Mouse (Mus musculus) NIH3T3 (cell line): ENCODE data around the gene Cpvl.
A peak's percentile ranks its signal among the peaks of the same experiment; 100 is the strongest.

Source experiments
- DNase-seq: peaks from one replicate; pipeline ENCODE4 v3.0.0-alpha.2; 2012; ENCODE audit warnings: low read depth

Cpvl gene

GRCm38 (mm10) chr6:53971729-53972128 lies 6.7 kb downstream of the Cpvl start:
- DNase-seq = no peak

GRCm38 (mm10) chr6:53969081-53969480 lies 9.4 kb downstream of the Cpvl start:
- DNase-seq = no peak

GRCm38 (mm10) chr6:53968550-53968949 lies 9.9 kb downstream of the Cpvl start:
- DNase-seq = no peak

- no peak for DNase-seq
Observed at GRCm38 (mm10) chr6:53966595-53966994, 11.9 kb downstream of the Cpvl start.

- DNase-seq = peak; percentile 3
Observed at GRCm38 (mm10) chr6:53965900-53966299, 12.6 kb downstream of the Cpvl start.

GRCm38 (mm10) chr6:53963906-53964496 lies 14.5 kb downstream of the Cpvl start:
- DNase-seq = no peak

GRCm38 (mm10) chr6:53962006-53962405 lies 16.5 kb downstream of the Cpvl start:
- no peak for DNase-seq

- no peak for DNase-seq
Observed at GRCm38 (mm10) chr6:53959826-53960225, 18.6 kb downstream of the Cpvl start.

GRCm38 (mm10) chr6:53958321-53958720 lies 20.1 kb downstream of the Cpvl start:
- peak; percentile 83 for DNase-seq

GRCm38 (mm10) chr6:53956513-53956912 lies 22.0 kb downstream of the Cpvl start:
- no peak for DNase-seq

GRCm38 (mm10) chr6:53955846-53956245 lies 22.6 kb downstream of the Cpvl start:
- DNase-seq = no peak

GRCm38 (mm10) chr6:53955271-53955670 lies 23.2 kb downstream of the Cpvl start:
- no peak for DNase-seq

GRCm38 (mm10) chr6:53954106-53954505 lies 24.4 kb downstream of the Cpvl start:
- peak; percentile 53 for DNase-seq

GRCm38 (mm10) chr6:53953348-53953747 lies 25.1 kb downstream of the Cpvl start:
- no peak for DNase-seq

- DNase-seq = no peak
Observed at GRCm38 (mm10) chr6:53951421-53951820, 27.1 kb downstream of the Cpvl start.

GRCm38 (mm10) chr6:53950876-53951275 lies 27.6 kb downstream of the Cpvl start:
- no peak for DNase-seq

GRCm38 (mm10) chr6:53948388-53949035 lies 30.0 kb downstream of the Cpvl start:
- no peak for DNase-seq

- DNase-seq = no peak
Observed at GRCm38 (mm10) chr6:53944887-53945286, 33.6 kb downstream of the Cpvl start.

- no peak for DNase-seq
Observed at GRCm38 (mm10) chr6:53944417-53944816, 34.1 kb downstream of the Cpvl start.

GRCm38 (mm10) chr6:53942190-53942831 lies 36.2 kb downstream of the Cpvl start:
- DNase-seq = no peak

GRCm38 (mm10) chr6:53939752-53940151 lies 38.7 kb downstream of the Cpvl start:
- no peak for DNase-seq

GRCm38 (mm10) chr6:53938942-53939341 lies 39.5 kb downstream of the Cpvl start:
- DNase-seq = no peak
